Mouse (Mus musculus): ENCODE measurements around the gene Qrfp. TPM values are rescaled to one million over a fixed set of nuclear protein-coding genes. Genes with fewer than 3 reads are reported as not detected.
A peak's percentile ranks its signal among the peaks of the same experiment; 100 is the strongest.

Qrfp gene
- polyA plus RNA-seq, 1 experiment from 2014 or later, result 0.09 TPM

DNA sequence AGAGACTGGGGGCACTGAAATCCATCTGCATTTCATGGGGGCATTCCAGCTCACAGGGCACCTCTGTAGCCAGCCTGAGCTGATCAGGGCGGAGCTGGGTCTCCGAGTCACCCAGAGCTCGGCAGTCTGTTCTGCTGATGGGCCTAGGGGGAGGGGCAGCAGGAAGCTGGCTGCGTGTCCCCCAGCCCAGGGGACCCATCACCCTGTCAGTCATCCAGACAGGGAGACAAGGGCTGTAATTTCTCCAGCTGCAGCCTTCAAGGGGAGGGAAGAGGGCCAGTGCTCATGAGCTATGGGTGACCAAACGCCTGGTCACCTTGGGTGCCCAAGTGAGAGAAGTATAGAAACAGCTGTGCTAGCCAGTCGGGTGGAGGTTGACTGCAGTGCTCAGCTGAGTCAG lies 26.6 kb upstream of the Qrfp start:
- H3K4me2 ChIP-seq, result no peak overlapping the region
- H3K27ac ChIP-seq (replicated peaks), result no peak overlapping the region
- H3K9me3 ChIP-seq, result no peaks in the 10 kb centered on the region
- peaks cover 92% of the 10 kb centered on the region for H3K27me3 ChIP-seq (replicated peaks)
- no peaks in the 10 kb centered on the region for H3K36me3 ChIP-seq
- WGBS, result 27% methylated on average over 6 of the region's 6 CpGs
- no peak overlapping the region for H3K9ac ChIP-seq
- H3K4me3 ChIP-seq, result no peak overlapping the region
- H3K4me1 ChIP-seq, result no peaks in the 10 kb centered on the region
- no peak for ATAC-seq (ENCODE audit: extremely low read depth, insufficient number of reproducible peaks, low FRiP score, low TSS enrichment)

DNA sequence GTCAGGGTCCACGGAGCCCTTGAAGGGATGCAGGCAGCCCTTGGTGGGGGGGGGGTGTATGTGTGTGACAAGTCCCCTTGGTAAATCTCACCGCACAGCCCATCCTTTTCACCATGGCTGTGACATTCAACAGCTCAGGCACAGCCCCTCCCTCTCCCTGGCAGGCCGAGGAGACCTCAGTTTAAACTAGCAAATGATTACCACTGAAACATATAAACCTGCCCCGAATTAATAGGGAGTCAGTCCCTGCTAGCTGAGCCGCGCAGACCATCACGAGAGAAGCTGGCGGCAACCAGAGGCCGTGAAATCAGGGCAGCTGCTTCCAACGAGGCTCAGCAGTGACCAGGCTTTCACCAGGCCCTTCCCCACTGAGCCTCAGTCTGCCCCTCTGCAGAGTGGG lies 25.7 kb upstream of the Qrfp start:
- 72% methylated on average over 10 of the region's 10 CpGs for WGBS
- no peaks in the 10 kb centered on the region for H3K36me3 ChIP-seq
- H3K27me3 ChIP-seq (replicated peaks), result peaks cover 91% of the 10 kb centered on the region
- no peaks in the 10 kb centered on the region for H3K9me3 ChIP-seq
- ATAC-seq (ENCODE audit: extremely low read depth, insufficient number of reproducible peaks, low FRiP score, low TSS enrichment), result no peak
- H3K4me3 ChIP-seq, result no peak overlapping the region
- H3K4me2 ChIP-seq, result no peak overlapping the region
- H3K27ac ChIP-seq (replicated peaks), result no peak overlapping the region
- no peaks in the 10 kb centered on the region for H3K4me1 ChIP-seq
- no peak overlapping the region for H3K9ac ChIP-seq

DNA sequence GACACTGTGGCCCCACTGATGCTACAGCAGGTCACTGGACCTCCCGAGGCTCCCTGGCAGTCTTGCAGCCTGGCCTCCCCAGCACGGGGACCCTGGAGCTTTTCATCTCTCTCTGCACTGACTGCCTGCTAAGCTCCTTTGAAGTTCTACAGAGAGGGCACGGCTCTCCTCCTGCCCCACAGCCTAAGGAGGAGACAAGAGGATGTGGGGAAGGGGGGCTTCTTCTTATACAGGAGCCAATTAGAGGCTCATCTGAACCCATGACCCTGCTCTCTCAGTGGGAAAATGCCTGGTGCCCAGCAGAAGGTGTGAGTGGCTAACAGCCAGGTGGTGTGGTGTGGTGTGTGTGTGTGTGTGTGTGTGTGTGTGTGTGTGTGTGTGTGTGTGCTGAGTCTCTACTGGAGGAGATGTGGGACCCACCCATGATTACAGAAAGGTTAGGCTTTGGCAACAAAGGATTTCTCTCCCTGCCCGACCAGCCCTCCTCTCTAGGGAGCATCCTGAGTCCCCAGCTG lies 18.0 kb upstream of the Qrfp start:
- Histone ChIP-seq H3K4me3 (no peak overlapping the region), H3K9me3 (no peaks in the 10 kb centered on the region), H3K27me3 (replicated peaks) (peaks cover 63% of the 10 kb centered on the region), H3K9ac (no peak overlapping the region), H3K4me2 (no peak overlapping the region), H3K36me3 (no peaks in the 10 kb centered on the region), H3K4me1 (peaks cover 14% of the 10 kb centered on the region), H3K27ac (replicated peaks) (no peak overlapping the region)
- WGBS, result 13% methylated on average over 4 of the region's 4 CpGs
- ATAC-seq (ENCODE audit: extremely low read depth, insufficient number of reproducible peaks, low FRiP score, low TSS enrichment), result no peak

DNA sequence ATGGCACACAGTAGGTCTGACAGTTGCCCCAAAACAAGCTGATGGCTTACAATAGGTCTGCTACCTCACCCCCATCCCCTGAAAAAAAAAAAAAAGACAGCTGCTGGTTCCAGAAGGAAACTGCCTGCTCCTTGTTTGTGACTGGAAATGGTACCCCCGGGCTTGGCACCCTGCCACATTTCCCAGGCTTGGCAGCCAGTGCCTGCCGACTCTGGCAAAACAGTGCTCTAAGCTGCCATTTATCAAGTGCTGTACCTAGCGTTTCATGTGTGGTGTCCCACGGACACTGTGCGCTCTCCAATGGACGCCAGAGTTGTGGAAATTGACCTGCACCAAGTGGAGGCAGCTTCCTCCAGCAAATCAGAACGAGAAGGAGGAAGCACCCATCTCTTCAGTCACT lies 17.5 kb upstream of the Qrfp start:
- Histone ChIP-seq H3K4me2 (no peak overlapping the region), H3K9ac (no peak overlapping the region), H3K27ac (replicated peaks) (no peak overlapping the region), H3K4me1 (peaks cover 19% of the 10 kb centered on the region), H3K4me3 (no peak overlapping the region), H3K27me3 (replicated peaks) (peaks cover 63% of the 10 kb centered on the region), H3K9me3 (no peaks in the 10 kb centered on the region), H3K36me3 (no peaks in the 10 kb centered on the region)
- WGBS, result 41% methylated on average over 7 of the region's 7 CpGs
- no peak for ATAC-seq (ENCODE audit: extremely low read depth, insufficient number of reproducible peaks, low FRiP score, low TSS enrichment)

DNA sequence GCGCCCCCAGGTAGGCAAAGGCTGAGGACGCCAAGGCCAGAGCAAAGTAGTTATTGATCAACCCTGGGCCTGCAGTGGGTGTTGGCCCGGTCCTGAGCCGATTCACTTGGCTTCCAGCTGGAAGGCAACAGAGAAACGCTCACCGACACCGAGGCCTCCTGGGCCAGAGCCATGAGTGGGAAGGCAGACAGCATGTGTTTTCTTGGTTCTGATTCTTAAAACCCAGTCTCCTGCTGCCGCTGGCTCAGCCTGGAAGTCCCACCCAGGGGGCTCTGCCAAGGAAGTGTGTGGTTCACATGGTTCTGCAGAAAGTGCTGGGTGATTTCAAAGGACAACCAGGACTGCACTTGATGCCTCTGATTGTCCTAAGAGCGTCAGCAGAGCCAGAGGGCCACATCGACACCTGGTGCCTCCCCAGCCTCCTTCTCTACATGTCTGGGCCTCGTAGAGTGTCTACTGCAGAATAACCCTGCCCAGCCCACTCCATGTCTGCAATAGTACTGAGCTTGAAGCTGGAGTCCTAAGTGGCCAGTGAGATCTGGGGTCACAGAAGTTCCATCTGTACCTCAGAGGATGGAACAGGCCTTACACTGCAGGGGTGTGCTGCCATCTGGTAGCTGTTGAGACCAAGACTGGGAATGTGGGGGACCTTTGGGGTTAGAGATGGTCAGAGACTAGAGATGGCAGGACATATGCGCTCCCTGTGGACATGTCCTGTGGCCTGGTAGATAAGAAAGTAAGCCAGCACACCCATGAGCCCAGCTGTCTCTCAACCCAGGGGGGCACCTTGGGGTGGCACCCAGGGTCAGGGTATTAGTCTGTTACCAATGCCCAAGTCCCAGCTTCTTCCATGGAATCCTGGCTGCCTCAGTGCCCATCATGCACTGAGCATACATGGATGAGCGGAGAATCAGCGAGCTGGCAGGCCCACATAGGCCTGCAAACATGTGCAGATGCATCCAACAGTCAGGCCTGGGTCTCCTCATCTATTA lies 16.0 kb upstream of the Qrfp start:
- Histone ChIP-seq H3K9ac (no peak overlapping the region), H3K9me3 (no peaks in the 10 kb centered on the region), H3K4me3 (no peak overlapping the region), H3K4me2 (no peak overlapping the region), H3K27me3 (replicated peaks) (peaks cover 62% of the 10 kb centered on the region), H3K4me1 (peaks cover 25% of the 10 kb centered on the region), H3K27ac (replicated peaks) (no peak overlapping the region), H3K36me3 (no peaks in the 10 kb centered on the region)
- no peak for ATAC-seq (ENCODE audit: extremely low read depth, insufficient number of reproducible peaks, low FRiP score, low TSS enrichment)
- WGBS, result 73% methylated on average over 14 of the region's 14 CpGs

DNA sequence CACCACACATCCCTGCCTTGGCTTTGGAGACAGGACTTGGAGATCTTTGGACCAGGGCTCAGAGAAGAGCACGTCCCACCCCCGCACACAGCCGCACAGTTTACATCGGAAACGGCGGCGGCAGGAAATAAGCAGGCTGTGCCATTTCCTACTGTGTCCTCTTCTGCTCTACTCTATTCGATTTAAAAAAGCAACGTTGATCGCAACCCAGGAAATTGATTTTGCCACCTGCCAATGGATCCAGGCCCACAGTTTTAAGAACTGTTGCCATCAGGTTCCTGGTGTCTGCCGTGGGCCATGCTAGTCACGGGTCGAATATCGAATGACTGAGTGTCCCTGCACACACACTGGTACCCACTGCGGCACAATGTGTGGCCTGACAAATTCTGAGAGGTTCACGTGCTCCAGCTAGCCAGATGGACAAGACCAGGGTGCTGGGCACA lies 15.1 kb upstream of the Qrfp start:
- H3K4me1 ChIP-seq, result peaks cover 25% of the 10 kb centered on the region
- no peak overlapping the region for H3K27ac ChIP-seq (replicated peaks)
- no peaks in the 10 kb centered on the region for H3K36me3 ChIP-seq
- H3K27me3 ChIP-seq (replicated peaks), result peaks cover 66% of the 10 kb centered on the region
- no peaks in the 10 kb centered on the region for H3K9me3 ChIP-seq
- no peak for ATAC-seq (ENCODE audit: extremely low read depth, insufficient number of reproducible peaks, low FRiP score, low TSS enrichment)
- 72% methylated on average over 16 of the region's 16 CpGs for WGBS
- H3K9ac ChIP-seq, result no peak overlapping the region
- H3K4me3 ChIP-seq, result no peak overlapping the region
- no peak overlapping the region for H3K4me2 ChIP-seq

DNA sequence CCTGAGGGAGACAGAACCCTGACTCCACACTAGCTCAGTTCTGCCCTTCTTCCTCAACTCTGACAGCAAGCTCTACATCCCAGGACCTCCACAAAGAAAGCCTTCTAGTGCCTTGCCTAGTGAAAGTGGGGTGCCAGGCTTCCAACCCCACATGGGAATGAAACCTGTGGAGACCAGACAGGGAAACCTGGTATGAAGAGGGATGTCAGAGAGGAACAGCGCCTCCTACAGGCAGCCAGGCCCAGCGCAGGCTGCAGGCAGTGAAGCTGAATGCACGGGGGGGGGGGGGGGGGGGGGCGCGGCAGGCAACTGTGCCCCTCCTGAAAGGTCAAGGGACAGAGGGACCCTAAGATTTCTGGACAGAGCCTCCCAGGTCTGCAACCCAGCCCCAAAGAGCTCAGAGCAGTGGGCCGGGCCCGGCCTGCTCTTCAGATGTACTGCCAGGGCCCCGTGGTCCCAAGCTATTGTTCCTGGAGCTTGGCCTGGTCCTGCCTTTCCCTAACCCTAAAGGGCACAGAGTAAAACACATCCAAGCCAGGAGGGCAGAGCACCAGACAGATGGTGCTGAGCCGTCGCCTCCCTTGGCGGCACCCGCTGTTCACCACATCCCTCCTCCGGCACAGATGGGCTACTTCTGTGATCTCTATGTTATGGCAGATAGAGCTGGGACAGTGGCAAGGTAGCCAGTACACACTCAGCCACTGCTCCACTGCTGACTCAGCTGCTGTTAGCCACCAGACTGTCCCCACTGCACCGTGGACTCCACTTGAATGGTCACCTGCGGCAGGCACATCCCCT lies 13.8 kb upstream of the Qrfp start:
- H3K27ac ChIP-seq (replicated peaks), result no peak overlapping the region
- no peak overlapping the region for H3K9ac ChIP-seq
- no peaks in the 10 kb centered on the region for H3K9me3 ChIP-seq
- peaks cover 25% of the 10 kb centered on the region for H3K4me1 ChIP-seq
- no peaks in the 10 kb centered on the region for H3K36me3 ChIP-seq
- peaks cover 65% of the 10 kb centered on the region for H3K27me3 ChIP-seq (replicated peaks)
- WGBS, result 71% methylated on average over 13 of the region's 15 CpGs
- no peak overlapping the region for H3K4me3 ChIP-seq
- ATAC-seq (ENCODE audit: extremely low read depth, insufficient number of reproducible peaks, low FRiP score, low TSS enrichment), result no peak
- no peak overlapping the region for H3K4me2 ChIP-seq

DNA sequence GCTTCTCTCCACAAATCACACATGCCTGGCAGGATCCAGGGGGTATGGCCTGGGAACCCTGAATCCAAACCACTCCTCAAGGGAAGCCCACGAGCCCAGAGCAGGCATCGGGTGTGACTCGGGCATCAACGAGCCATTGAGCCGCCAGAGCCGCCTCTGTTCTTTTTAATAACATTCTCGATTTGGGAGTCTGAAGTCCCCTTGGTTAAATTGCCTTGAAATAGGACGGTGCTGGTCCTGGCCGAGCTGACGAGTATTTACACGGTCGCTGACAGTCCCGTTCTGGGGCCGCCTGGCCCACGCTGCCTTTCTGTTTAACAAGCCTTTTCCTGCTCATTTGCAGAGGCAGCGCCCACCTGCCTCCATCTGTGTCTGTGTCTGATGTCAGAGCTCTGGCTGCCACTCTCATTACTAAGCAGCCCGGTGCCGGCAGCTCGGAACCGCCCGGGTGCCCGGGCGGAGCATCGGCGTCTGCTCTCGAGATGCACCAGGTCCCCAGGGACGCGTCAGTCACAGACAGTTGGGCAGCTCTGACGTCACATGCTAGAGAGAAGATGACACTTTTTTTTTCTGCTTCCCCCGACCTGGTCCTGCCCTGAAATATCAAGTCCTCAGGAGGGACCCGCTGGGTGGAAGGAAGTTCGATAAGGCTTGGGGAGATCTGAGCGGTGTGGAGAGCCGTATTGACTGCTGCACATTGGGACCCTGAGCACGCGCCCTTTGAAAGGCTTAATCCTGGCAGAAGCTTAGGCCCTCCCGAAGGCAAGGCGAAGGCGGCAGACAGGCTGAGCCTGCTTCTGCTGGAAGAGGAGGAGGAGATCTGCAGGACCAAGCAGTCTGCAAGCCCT lies 12.4 kb upstream of the Qrfp start:
- Histone ChIP-seq H3K4me3 (peak overlapping the region; percentile 37), H3K4me2 (peak overlapping the region; percentile 67), H3K27me3 (replicated peaks) (peaks cover 58% of the 10 kb centered on the region), H3K36me3 (no peaks in the 10 kb centered on the region), H3K9ac (peak overlapping the region; percentile 1; the same call in 1 of the 2 replicates), H3K9me3 (no peaks in the 10 kb centered on the region), H3K27ac (replicated peaks) (no peak overlapping the region), H3K4me1 (peaks cover 19% of the 10 kb centered on the region)
- WGBS, result 14% methylated on average over 39 of the region's 39 CpGs
- no peak for ATAC-seq (ENCODE audit: extremely low read depth, insufficient number of reproducible peaks, low FRiP score, low TSS enrichment)

DNA sequence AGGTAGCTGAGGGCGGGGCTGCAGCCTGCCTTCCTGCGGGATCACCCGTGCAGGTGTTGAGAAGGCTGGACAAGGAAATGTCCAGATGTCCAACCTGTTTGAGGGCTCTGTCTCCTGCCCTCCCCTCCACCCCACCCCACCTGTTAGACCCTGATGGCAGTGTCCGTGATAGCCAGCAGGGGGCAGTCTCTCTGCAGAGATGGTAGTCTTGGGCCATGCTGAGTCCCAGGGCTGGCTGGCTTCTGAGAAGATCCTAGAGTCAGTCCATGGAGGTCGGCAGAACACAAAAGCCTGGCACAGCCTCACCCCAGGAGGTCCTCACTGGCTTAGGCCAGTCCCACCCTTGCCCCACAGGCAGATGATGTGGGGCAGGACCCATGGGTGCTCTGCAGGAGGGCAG lies 5.0 kb upstream of the Qrfp start:
- H3K4me3 ChIP-seq, result no peak overlapping the region
- WGBS, result 18% methylated on average over 5 of the region's 5 CpGs
- no peak overlapping the region for H3K27ac ChIP-seq (replicated peaks)
- no peak for ATAC-seq (ENCODE audit: extremely low read depth, insufficient number of reproducible peaks, low FRiP score, low TSS enrichment)
- H3K27me3 ChIP-seq (replicated peaks), result peaks cover 54% of the 10 kb centered on the region; the same call in 1 of the 2 replicates
- H3K4me1 ChIP-seq, result peaks cover 3% of the 10 kb centered on the region; the same call in 1 of the 2 replicates
- no peak overlapping the region for H3K9ac ChIP-seq
- H3K9me3 ChIP-seq, result no peaks in the 10 kb centered on the region
- no peak overlapping the region for H3K4me2 ChIP-seq
- H3K36me3 ChIP-seq, result no peaks in the 10 kb centered on the region

DNA sequence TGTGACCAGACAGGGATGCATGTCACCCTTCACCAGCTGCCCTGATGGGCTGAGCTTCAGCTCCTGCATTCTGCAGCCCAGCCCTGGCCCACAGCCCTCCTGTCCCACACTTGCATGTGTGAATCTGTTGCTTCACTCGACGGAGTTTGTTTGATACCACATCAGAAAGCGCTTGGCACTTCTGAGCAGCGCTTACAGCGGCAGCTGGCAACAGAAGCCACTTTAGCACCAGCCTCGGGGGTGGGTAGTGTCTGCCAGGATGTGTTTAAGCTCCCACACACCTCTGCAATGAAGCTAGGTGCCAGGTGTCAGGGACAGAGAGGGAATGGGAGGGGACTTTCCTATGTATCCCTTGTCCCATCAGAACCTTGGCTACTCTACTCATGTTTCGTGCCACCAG lies 4.3 kb upstream of the Qrfp start:
- Histone ChIP-seq H3K27me3 (replicated peaks) (peaks cover 52% of the 10 kb centered on the region; the same call in 1 of the 2 replicates), H3K4me1 (peaks cover 5% of the 10 kb centered on the region; the same call in 1 of the 2 replicates), H3K4me3 (no peak overlapping the region), H3K36me3 (no peaks in the 10 kb centered on the region), H3K4me2 (no peak overlapping the region), H3K27ac (replicated peaks) (no peak overlapping the region), H3K9me3 (no peaks in the 10 kb centered on the region), H3K9ac (no peak overlapping the region)
- no peak for ATAC-seq (ENCODE audit: extremely low read depth, insufficient number of reproducible peaks, low FRiP score, low TSS enrichment)
- 65% methylated on average over 7 of the region's 7 CpGs for WGBS
